Mouse (Mus musculus) limb, embryonic 10.5 days (tissue): Measurements from ENCODE around the gene Ift22. TPM values are rescaled to one million over a fixed set of nuclear protein-coding genes. Genes with fewer than 3 reads are reported as not detected.
"Not testable (repeated sequence)": the region's sequence is repeated elsewhere in the genome, so short reads cannot be mapped to it uniquely, and the experiment has no call there.

Experiments used
- DNase-seq: peaks from one replicate; pipeline ENCODE4 v3.0.0-alpha.2; 2017; ENCODE audit warnings: low spot score
- H3K27ac ChIP-seq: fragments of 300-500 bp; sonication (generic); 2 replicates; pipeline ENCODE4 v1.5.1; 2016; ENCODE audit warnings: mild to moderate bottlenecking
- H3K27me3 ChIP-seq: fragments of 300-500 bp; sonication (generic); 2 replicates; pipeline ENCODE4 v1.6.1; 2016; ENCODE audit warnings: low read depth, mild to moderate bottlenecking; ENCODE audit not compliant: poor library complexity, severe bottlenecking
- H3K36me3 ChIP-seq: fragments of 300-500 bp; sonication (generic); 2 replicates; pipeline ENCODE4 v1.6.1; 2016; ENCODE audit warnings: mild to moderate bottlenecking, moderate library complexity
- H3K4me1 ChIP-seq: fragments of 300-500 bp; sonication (generic); 2 replicates; pipeline ENCODE4 v1.6.1; 2016
- H3K4me3 ChIP-seq: fragments of 300-500 bp; sonication (generic); 2 replicates; pipeline ENCODE4 v1.5.1; 2016; ENCODE audit warnings: mild to moderate bottlenecking, moderate library complexity
- H3K9me3 ChIP-seq: fragments of 300-500 bp; sonication (generic); replicated peaks from 2 replicates; pipeline ENCODE4 v1.6.1; 2016; ENCODE audit warnings: mild to moderate bottlenecking
- WGBS: fragments of 180-500 bp; shearing (Covaris S2); methylation state at CpG from one replicate; pipeline ENCODE4 v1.1.7; 2016; 5-methylcytosine and 5-hydroxymethylcytosine counted together
- polyA plus RNA-seq: library from polyadenylated mRNA; unstranded; fragments of >200 nt; fragmentation: Nextera tagmentation; extraction: Ambion mirVana; gene quantifications from 2 replicates; pipeline ENCODE4 v1.2.1, GENCODE M21; 2016

Ift22 gene
- polyA plus RNA-seq, 1 experiment from 2014 or later, result 84.0 TPM

- 89% methylated on average over 6 of the region's 6 CpGs for WGBS
- H3K4me3 ChIP-seq, H3K4me1 ChIP-seq, DNase-seq, H3K27me3 ChIP-seq, H3K36me3 ChIP-seq, H3K27ac ChIP-seq, H3K9me3 ChIP-seq: not testable (repeated sequence)
Observed at GRCm38 (mm10) chr5:136940029-136940428, 32.1 kb downstream of the Ift22 start.

- H3K27me3 ChIP-seq, result no peaks in the 10 kb centered on the region
- WGBS, result 90% methylated on average over 12 of the region's 12 CpGs
- H3K4me1 ChIP-seq, result no peaks in the 10 kb centered on the region
- H3K4me3 ChIP-seq, result no peak overlapping the region
- no peak overlapping the region for H3K27ac ChIP-seq
- DNase-seq, result no peak
- H3K36me3 ChIP-seq, result no peaks in the 10 kb centered on the region
- H3K9me3 ChIP-seq, result no peaks in the 10 kb centered on the region
Observed at GRCm38 (mm10) chr5:136940845-136941560, 33.1 kb downstream of the Ift22 start.

GRCm38 (mm10) chr5:136942781-136943180 lies 34.8 kb downstream of the Ift22 start:
- Histone ChIP-seq H3K36me3 (no peaks in the 10 kb centered on the region), H3K4me3 (no peak overlapping the region), H3K9me3 (no peaks in the 10 kb centered on the region), H3K27ac (no peak overlapping the region), H3K4me1 (no peaks in the 10 kb centered on the region), H3K27me3 (no peaks in the 10 kb centered on the region)
- DNase-seq, result no peak
- 83% methylated on average over 3 of the region's 3 CpGs for WGBS

GRCm38 (mm10) chr5:136943382-136943781 lies 35.4 kb downstream of the Ift22 start:
- Histone ChIP-seq H3K4me3 (no peak overlapping the region), H3K27me3 (no peaks in the 10 kb centered on the region), H3K4me1 (no peaks in the 10 kb centered on the region), H3K27ac (no peak overlapping the region), H3K9me3 (no peaks in the 10 kb centered on the region), H3K36me3 (no peaks in the 10 kb centered on the region)
- DNase-seq, result no peak
- 76% methylated on average over 2 of the region's 2 CpGs for whole genome bisulfite sequencing

GRCm38 (mm10) chr5:136945084-136945483 lies 37.1 kb downstream of the Ift22 start:
- H3K36me3 ChIP-seq, result no peaks in the 10 kb centered on the region
- no peaks in the 10 kb centered on the region for H3K4me1 ChIP-seq
- no peaks in the 10 kb centered on the region for H3K9me3 ChIP-seq
- no peak for DNase-seq
- WGBS, result 84% methylated on average over 12 of the region's 12 CpGs
- H3K4me3 ChIP-seq, result no peak overlapping the region
- H3K27me3 ChIP-seq, result no peaks in the 10 kb centered on the region
- H3K27ac ChIP-seq, result no peak overlapping the region

- Histone ChIP-seq H3K27me3 (no peaks in the 10 kb centered on the region), H3K4me3 (no peak overlapping the region), H3K9me3 (no peaks in the 10 kb centered on the region), H3K36me3 (no peaks in the 10 kb centered on the region), H3K4me1 (no peaks in the 10 kb centered on the region; the same call in 1 of the 2 replicates), H3K27ac (no peak overlapping the region)
- DNase-seq, result no peak
Observed at GRCm38 (mm10) chr5:136947874-136948273, 39.9 kb downstream of the Ift22 start.

- H3K4me1 ChIP-seq, H3K27ac ChIP-seq, H3K36me3 ChIP-seq, H3K27me3 ChIP-seq, H3K9me3 ChIP-seq, H3K4me3 ChIP-seq, DNase-seq: not testable (repeated sequence)
- 87% methylated on average over 14 of the region's 14 CpGs for WGBS
Observed at GRCm38 (mm10) chr5:136949551-136950336, 41.8 kb downstream of the Ift22 start.

- Histone ChIP-seq H3K27me3 (no peaks in the 10 kb centered on the region), H3K27ac (no peak overlapping the region), H3K4me1 (peaks cover 8% of the 10 kb centered on the region), H3K4me3 (no peak overlapping the region), H3K9me3 (no peaks in the 10 kb centered on the region), H3K36me3 (no peaks in the 10 kb centered on the region)
- DNase-seq, result no peak
- 93% methylated on average over 6 of the region's 6 CpGs for WGBS
Observed at GRCm38 (mm10) chr5:136950521-136950920, 42.6 kb downstream of the Ift22 start.

GRCm38 (mm10) chr5:136952153-136952552 lies 44.2 kb downstream of the Ift22 start:
- Histone ChIP-seq H3K4me1 (peaks cover 8% of the 10 kb centered on the region), H3K36me3 (peaks cover 12% of the 10 kb centered on the region), H3K27ac (no peak overlapping the region), H3K9me3 (no peaks in the 10 kb centered on the region), H3K27me3 (no peaks in the 10 kb centered on the region), H3K4me3 (no peak overlapping the region)
- WGBS, result 77% methylated on average over 4 of the region's 4 CpGs
- no peak for DNase-seq

- Histone ChIP-seq H3K27ac (peak within 1 kb of the TSS; percentile 81), H3K27me3 (no peaks in the 10 kb centered on the region), H3K4me1 (peaks cover 8% of the 10 kb centered on the region), H3K36me3 (peaks cover 19% of the 10 kb centered on the region), H3K4me3 (peak within 1 kb of the TSS; percentile 79), H3K9me3 (no peaks in the 10 kb centered on the region)
- peak; percentile 95 for DNase-seq
- 0% methylated on average over 23 of the region's 23 CpGs for WGBS
Observed at GRCm38 (mm10) chr5:136953015-136953414, 45.1 kb downstream of the Ift22 start, which contains the start of gene Fis1. TSS of gene Fis1 (plus strand) at chr5:136953275.

- peak overlapping the region; percentile 81 for H3K27ac ChIP-seq
Observed at GRCm38 (mm10) chr5:136953440-136953951, 45.5 kb downstream of the Ift22 start.

GRCm38 (mm10) chr5:136955622-136956021 lies 47.7 kb downstream of the Ift22 start:
- Histone ChIP-seq H3K4me1 (peaks cover 8% of the 10 kb centered on the region), H3K27ac (no peak overlapping the region), H3K36me3 (peaks cover 40% of the 10 kb centered on the region), H3K4me3 (no peak overlapping the region), H3K27me3 (no peaks in the 10 kb centered on the region), H3K9me3 (no peaks in the 10 kb centered on the region)
- no peak for DNase-seq
- WGBS, result 78% methylated on average over 4 of the region's 4 CpGs

More at GRCm38 (mm10) chr5:136953440-136953951, 45.5 kb downstream of the Ift22 start:
- Histone ChIP-seq H3K36me3 (peaks cover 22% of the 10 kb centered on the region), H3K9me3 (no peaks in the 10 kb centered on the region), H3K4me1 (peaks cover 8% of the 10 kb centered on the region), H3K4me3 (peak overlapping the region; percentile 79), H3K27me3 (no peaks in the 10 kb centered on the region)
- 4% methylated on average over 12 of the region's 12 CpGs for WGBS
- no peak for DNase-seq

GRCm38 (mm10) chr5:136957250-136957649 lies 49.3 kb downstream of the Ift22 start:
- no peaks in the 10 kb centered on the region for H3K9me3 ChIP-seq
- no peaks in the 10 kb centered on the region for H3K27me3 ChIP-seq
- peaks cover 41% of the 10 kb centered on the region for H3K36me3 ChIP-seq
- no peak overlapping the region for H3K27ac ChIP-seq
- no peak overlapping the region for H3K4me3 ChIP-seq
- H3K4me1 ChIP-seq, result peaks cover 16% of the 10 kb centered on the region
- no peak for DNase-seq
- 100% methylated on average over 1 of the region's 1 CpGs for WGBS
